Mouse (Mus musculus): ENCODE measurements around the gene Arhgap19. TPM values are rescaled to one million over a fixed set of nuclear protein-coding genes. Genes with fewer than 3 reads are reported as not detected.

Arhgap19 gene
- total RNA-seq (2017): 17.8 and 26.8 TPM in 2 replicates

DNA sequence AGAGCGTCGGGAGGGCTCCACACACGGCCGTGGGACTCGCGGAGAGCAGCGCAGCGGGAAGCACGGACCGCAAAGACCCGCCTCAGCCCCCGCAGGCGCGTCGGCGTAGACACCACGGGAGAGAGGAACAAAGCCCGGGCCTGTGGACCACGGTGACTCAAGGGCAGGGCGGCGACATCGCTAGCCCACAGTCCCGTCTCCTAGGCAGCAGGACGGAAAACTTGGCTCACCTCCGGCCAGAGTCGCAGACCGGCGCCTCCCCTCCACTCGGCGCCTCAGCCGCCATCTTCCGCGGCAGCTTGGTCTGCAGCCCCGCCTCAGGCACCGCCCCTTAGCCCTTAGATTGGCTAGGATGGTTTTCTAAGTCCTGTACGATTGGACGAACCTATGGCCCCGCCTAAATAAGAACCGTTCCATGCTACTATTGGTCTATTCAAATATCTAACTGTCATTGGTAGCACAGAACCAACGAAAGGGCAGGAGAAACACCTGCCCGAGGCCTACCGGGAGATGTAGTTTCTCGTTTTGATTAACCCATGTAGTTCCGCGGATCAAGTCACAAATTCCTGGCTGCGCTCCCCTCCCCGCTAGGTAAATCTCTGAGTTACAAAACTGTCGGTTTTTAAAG is at the start of gene Arhgap19:
TSS of gene Arhgap19 (minus strand) at position 306 of the 628 bp plus-strand sequence.
- peak; percentile 97 to 98 for ATAC-seq (replicated peaks in 1 of 2; ENCODE audit: insufficient read depth in 1 of 2, low FRiP score in 2 of 2, low TSS enrichment in 1 of 2, low read depth in 1 of 2, poor library complexity in 2 of 2, severe bottlenecking in 2 of 2)

GRCm38 (mm10) chr19:41850719-41851543 is 49.1 kb upstream of the Arhgap19 start:
- ATAC-seq (replicated peaks in 1 of 2; ENCODE audit: insufficient read depth in 1 of 2, low FRiP score in 2 of 2, low TSS enrichment in 1 of 2, low read depth in 1 of 2, poor library complexity in 2 of 2, severe bottlenecking in 2 of 2): peak in 1 of 2 experiments; percentile 26; a peak in 1 of 4 replicates

DNA sequence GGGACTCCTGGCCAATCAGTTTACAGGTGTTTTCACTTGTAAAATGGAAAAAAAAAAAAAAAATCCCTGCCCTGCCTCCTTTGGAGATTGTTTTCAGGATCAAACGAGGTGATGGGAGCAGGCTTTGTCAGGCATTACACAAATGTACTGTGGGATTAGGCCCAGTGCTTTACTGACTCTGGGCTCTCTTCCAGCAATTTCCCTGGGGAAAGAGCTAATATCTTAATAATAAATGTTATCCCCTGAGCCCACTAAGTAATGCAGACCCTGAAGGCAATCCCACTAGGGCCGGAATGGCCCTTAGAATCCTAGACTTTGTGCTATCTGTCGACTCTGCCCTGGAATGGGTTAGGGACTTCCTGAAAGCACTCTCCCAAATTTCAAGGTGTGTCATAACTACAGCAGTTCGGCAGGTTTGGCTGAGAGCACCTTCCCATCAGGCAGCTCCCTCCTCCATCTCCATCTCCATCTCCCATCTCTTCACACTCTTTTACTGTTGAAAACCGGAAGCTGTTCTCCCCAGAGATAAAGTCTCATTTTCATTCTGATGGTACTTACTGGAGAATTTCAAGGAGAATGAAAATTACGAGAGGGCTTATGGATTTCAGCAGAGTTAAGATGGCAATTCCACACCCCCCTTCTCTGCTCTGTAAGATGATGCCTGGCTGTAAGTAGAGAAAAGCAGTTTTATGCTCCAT is 48.3 kb upstream of the Arhgap19 start:
- ATAC-seq (replicated peaks in 1 of 2; ENCODE audit: insufficient read depth in 1 of 2, low FRiP score in 2 of 2, low TSS enrichment in 1 of 2, low read depth in 1 of 2, poor library complexity in 2 of 2, severe bottlenecking in 2 of 2): no peak

- ATAC-seq (replicated peaks in 1 of 2; ENCODE audit: insufficient read depth in 1 of 2, low FRiP score in 2 of 2, low TSS enrichment in 1 of 2, low read depth in 1 of 2, poor library complexity in 2 of 2, severe bottlenecking in 2 of 2): peak; percentile 93 to 94
Measured at GRCm38 (mm10) chr19:41847992-41848851, 46.4 kb upstream of the Arhgap19 start, which contains the start of gene Frat2. TSS of gene Frat2 (minus strand) at chr19:41848132.

- ATAC-seq (replicated peaks in 1 of 2; ENCODE audit: insufficient read depth in 1 of 2, low FRiP score in 2 of 2, low TSS enrichment in 1 of 2, low read depth in 1 of 2, poor library complexity in 2 of 2, severe bottlenecking in 2 of 2): peak; percentile 1 to 29; a peak in 3 of 4 replicates
Measured at GRCm38 (mm10) chr19:41847614-41847991, 45.8 kb upstream of the Arhgap19 start.

- ATAC-seq (replicated peaks in 1 of 2; ENCODE audit: insufficient read depth in 1 of 2, low FRiP score in 2 of 2, low TSS enrichment in 1 of 2, low read depth in 1 of 2, poor library complexity in 2 of 2, severe bottlenecking in 2 of 2): no peak
Measured at GRCm38 (mm10) chr19:41847091-41847581, 45.3 kb upstream of the Arhgap19 start.

GRCm38 (mm10) chr19:41846366-41847090 is 44.7 kb upstream of the Arhgap19 start:
- no peak for ATAC-seq (replicated peaks in 1 of 2; ENCODE audit: insufficient read depth in 1 of 2, low FRiP score in 2 of 2, low TSS enrichment in 1 of 2, low read depth in 1 of 2, poor library complexity in 2 of 2, severe bottlenecking in 2 of 2)

GRCm38 (mm10) chr19:41844345-41844744 is 42.5 kb upstream of the Arhgap19 start:
- ATAC-seq (replicated peaks in 1 of 2; ENCODE audit: insufficient read depth in 1 of 2, low FRiP score in 2 of 2, low TSS enrichment in 1 of 2, low read depth in 1 of 2, poor library complexity in 2 of 2, severe bottlenecking in 2 of 2): no peak

GRCm38 (mm10) chr19:41842706-41843105 is 40.9 kb upstream of the Arhgap19 start:
- peak in 1 of 2 experiments; percentile 54; a peak in 2 of 4 replicates for ATAC-seq (replicated peaks in 1 of 2; ENCODE audit: insufficient read depth in 1 of 2, low FRiP score in 2 of 2, low TSS enrichment in 1 of 2, low read depth in 1 of 2, poor library complexity in 2 of 2, severe bottlenecking in 2 of 2)

GRCm38 (mm10) chr19:41842196-41842595 is 40.3 kb upstream of the Arhgap19 start:
- no peak for ATAC-seq (replicated peaks in 1 of 2; ENCODE audit: insufficient read depth in 1 of 2, low FRiP score in 2 of 2, low TSS enrichment in 1 of 2, low read depth in 1 of 2, poor library complexity in 2 of 2, severe bottlenecking in 2 of 2)

DNA sequence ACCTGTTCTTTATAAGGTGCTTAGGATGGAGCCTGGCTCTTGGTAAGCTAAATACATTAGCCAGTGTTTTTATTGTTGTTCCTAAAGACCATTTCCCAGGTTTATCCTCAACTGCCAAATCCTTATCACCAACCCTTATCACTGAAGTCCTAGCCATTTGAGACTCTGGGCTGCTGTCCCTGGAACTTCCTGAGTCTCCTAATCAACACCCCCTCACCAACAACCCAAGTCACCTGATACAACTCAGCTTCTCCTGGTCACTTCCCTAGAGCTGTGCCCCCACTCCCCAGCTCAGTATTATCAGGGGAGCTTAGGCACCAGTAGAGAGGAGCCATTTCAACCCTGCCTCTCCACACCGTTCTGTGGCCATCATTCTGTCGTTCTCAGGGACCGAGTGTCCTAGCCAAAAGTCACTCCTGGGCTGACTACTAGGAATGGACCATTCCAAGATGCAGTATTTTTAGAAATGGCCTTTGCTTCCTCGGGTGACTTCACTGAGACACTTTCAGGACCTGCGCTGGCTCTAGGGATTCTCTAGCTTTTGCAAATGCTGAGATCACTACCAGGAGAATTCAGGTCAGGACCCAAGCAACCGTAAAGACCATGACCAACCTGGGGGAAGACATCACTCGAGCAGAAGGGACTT is 39.4 kb upstream of the Arhgap19 start:
- ATAC-seq (replicated peaks in 1 of 2; ENCODE audit: insufficient read depth in 1 of 2, low FRiP score in 2 of 2, low TSS enrichment in 1 of 2, low read depth in 1 of 2, poor library complexity in 2 of 2, severe bottlenecking in 2 of 2): no peak

- ATAC-seq (replicated peaks in 1 of 2; ENCODE audit: insufficient read depth in 1 of 2, low FRiP score in 2 of 2, low TSS enrichment in 1 of 2, low read depth in 1 of 2, poor library complexity in 2 of 2, severe bottlenecking in 2 of 2): no peak
Measured at GRCm38 (mm10) chr19:41839685-41840084, 37.8 kb upstream of the Arhgap19 start.

DNA sequence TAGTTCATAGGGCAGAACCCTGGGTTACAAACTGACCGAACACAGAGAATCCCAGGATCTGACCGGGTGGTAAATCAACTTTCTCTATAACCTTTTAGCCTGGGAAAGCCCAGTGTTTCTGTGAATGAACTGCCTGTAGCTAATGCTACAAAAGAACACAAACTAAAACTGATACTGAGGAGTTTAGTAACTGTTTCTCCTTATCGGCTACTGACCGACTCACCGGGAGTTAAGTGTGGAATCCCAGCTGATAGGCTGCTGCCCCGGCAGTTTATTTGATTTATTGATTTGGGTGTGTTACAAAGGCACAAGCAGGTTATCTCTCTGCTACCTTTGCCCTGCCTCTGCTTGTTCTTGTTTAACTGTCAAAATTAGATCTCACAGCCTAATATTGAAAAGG is 37.0 kb upstream of the Arhgap19 start:
- ATAC-seq (replicated peaks in 1 of 2; ENCODE audit: insufficient read depth in 1 of 2, low FRiP score in 2 of 2, low TSS enrichment in 1 of 2, low read depth in 1 of 2, poor library complexity in 2 of 2, severe bottlenecking in 2 of 2): no peak

DNA sequence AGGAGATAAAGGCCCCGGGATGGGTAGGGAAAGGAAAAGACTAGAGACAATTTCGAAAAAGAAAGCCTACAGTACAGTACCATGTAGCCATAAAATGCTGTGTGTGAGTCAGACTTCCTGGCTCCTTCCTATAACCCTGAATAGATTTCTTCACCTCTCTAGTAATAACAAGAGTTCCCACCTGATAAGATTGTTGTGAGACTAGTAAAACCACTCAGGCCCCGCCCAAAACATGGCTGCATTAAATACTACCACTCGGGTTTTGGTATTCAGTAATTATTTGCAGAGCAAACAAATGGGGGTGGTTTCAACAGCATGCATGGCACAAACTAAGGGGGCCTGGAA is 36.0 kb upstream of the Arhgap19 start:
- no peak for ATAC-seq (replicated peaks in 1 of 2; ENCODE audit: insufficient read depth in 1 of 2, low FRiP score in 2 of 2, low TSS enrichment in 1 of 2, low read depth in 1 of 2, poor library complexity in 2 of 2, severe bottlenecking in 2 of 2)

GRCm38 (mm10) chr19:41837194-41837916 is 35.5 kb upstream of the Arhgap19 start:
- ATAC-seq (replicated peaks in 1 of 2; ENCODE audit: insufficient read depth in 1 of 2, low FRiP score in 2 of 2, low TSS enrichment in 1 of 2, low read depth in 1 of 2, poor library complexity in 2 of 2, severe bottlenecking in 2 of 2): no peak

All from hematopoietic stem cell, adult 5-6 weeks (primary cell).